Mouse (Mus musculus) embryonic fibroblast, embryonic 13.5 days (primary cell): ENCODE data around the gene E130308A19Rik. TPM values are rescaled to one million over a fixed set of nuclear protein-coding genes. Genes with fewer than 3 reads are reported as not detected.

Source experiments
- H3K27ac ChIP-seq: 2 replicates; pipeline ENCODE4 v1.5.1; 2012; ENCODE audit warnings: low read length, control low read depth, inconsistent platforms; ENCODE audit not compliant: insufficient read depth
- H3K4me1 ChIP-seq: 2 replicates; pipeline ENCODE4 v1.6.1; 2011; ENCODE audit warnings: low read length; ENCODE audit not compliant: control insufficient read depth, insufficient read depth
- H3K4me3 ChIP-seq: 2 replicates; pipeline ENCODE4 v1.5.1; 2011; ENCODE audit warnings: mild to moderate bottlenecking, control low read depth, low read length; ENCODE audit not compliant: insufficient read depth
- CTCF ChIP-seq: IDR thresholded peaks from 2 replicates; pipeline ENCODE4 v1.5.1; 2011; ENCODE audit warnings: mild to moderate bottlenecking, control low read depth, low read length, moderate library complexity, borderline replicate concordance; ENCODE audit not compliant: insufficient read depth
- POLR2A ChIP-seq: IDR thresholded peaks from 2 replicates; pipeline ENCODE4 v1.6.1; 2011; ENCODE audit warnings: low read depth, mild to moderate bottlenecking, control low read depth, low read length, moderate library complexity
- polyA plus RNA-seq: library from polyadenylated mRNA; stranded (reverse); fragments of >200 nt; gene quantifications from 2 replicates; pipeline ENCODE4 v1.2.4, GENCODE M21; 2011; ENCODE audit warnings: low read depth; ENCODE audit not compliant: missing spikeins, insufficient read length

The E130308A19Rik gene
- polyA plus RNA-seq, 1 experiment = 12.5 TPM

DNA sequence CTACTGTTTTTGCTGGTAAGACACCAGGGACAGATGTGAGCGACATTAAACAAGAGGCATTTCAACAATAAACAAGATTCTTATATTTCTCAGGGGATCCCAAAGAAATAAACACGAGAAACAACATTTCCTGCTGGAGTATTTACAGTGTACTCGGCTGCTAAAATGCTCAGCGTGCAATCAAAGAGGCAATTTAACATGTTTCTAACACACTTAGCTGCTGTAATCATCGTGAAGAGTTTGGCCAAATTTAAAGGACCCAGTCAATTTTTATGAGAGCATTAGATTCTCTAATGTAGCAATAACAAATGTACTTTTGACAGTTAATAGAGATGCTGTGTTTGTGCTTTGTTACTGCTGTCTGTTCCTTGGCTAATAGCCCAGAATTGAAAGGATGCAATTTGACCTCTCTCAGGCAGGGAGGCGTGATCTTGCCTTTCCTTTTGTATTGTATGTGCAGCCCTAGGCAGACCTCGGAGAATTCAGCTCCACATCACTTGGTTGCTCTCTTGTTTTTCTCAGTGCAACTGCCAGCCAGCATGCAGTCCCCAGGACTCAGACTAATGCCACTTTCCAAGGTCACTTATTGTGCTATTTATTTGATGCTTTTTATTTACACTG, 139.5 kb downstream of the E130308A19Rik start:
- Histone ChIP-seq H3K27ac (no peak overlapping the region), H3K4me3 (no peak overlapping the region), H3K4me1 (peaks cover 6% of the 10 kb centered on the region)
- TF ChIP-seq CTCF = no peak
- no peak for TF ChIP-seq POLR2A

DNA sequence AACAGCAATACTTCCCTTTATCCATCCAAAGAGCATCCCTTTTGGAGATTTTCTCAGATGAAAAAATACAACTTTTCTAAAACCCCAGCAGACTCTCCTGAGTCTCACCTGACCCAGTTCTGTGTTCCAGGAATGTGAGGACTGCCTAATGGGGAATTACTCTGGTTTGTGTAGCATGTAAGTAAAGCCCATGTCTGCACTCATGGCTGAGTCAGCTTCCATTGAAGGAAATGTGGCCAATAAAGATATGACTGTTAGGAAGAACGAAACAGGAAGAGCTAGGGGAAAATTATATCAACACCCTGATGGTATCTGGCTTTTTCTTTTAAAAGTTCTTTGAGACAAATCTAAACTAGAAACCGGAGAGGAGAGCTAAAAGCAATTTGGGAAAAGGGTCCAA, 141.7 kb downstream of the E130308A19Rik start:
- Histone ChIP-seq H3K4me1 (peaks cover 4% of the 10 kb centered on the region), H3K27ac (no peak overlapping the region; the same call in 1 of the 2 replicates), H3K4me3 (no peak overlapping the region)
- TF ChIP-seq CTCF = no peak
- TF ChIP-seq POLR2A = no peak

GRCm38 (mm10) chr4:59772171-59772879, 146.3 kb downstream of the E130308A19Rik start:
- H3K4me1 ChIP-seq = no peaks in the 10 kb centered on the region
- no peak for TF ChIP-seq POLR2A
- no peak for TF ChIP-seq CTCF
- H3K27ac ChIP-seq = no peak overlapping the region
- H3K4me3 ChIP-seq = no peak overlapping the region

DNA sequence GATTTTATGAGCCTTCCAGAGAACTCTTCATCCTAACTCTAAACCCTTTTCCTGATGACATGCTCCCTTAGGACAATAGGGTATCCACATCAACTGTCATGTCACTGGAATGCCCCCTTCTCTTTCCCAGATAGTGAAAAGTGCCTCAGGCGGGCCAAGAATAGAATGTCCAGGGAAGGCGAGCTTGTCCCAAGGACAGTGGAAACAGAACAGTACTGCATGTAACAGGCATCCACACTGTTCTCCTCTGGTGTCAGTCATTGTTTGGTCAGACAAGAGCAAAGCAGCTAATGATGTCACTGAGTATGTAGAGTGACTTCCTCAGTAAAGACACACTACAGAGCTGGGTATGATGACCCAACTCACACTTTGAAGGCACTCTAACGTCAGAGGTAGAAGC, 151.8 kb downstream of the E130308A19Rik start:
- TF ChIP-seq CTCF (no peak), POLR2A (no peak)
- no peak overlapping the region for H3K27ac ChIP-seq
- no peak overlapping the region for H3K4me3 ChIP-seq
- no peaks in the 10 kb centered on the region; the same call in 1 of the 2 replicates for H3K4me1 ChIP-seq

GRCm38 (mm10) chr4:59780568-59780967, 154.6 kb downstream of the E130308A19Rik start:
- no peak for TF ChIP-seq POLR2A
- TF ChIP-seq CTCF = no peak
- no peaks in the 10 kb centered on the region; the same call in 1 of the 2 replicates for H3K4me1 ChIP-seq
- no peak overlapping the region for H3K27ac ChIP-seq
- no peak overlapping the region for H3K4me3 ChIP-seq

DNA sequence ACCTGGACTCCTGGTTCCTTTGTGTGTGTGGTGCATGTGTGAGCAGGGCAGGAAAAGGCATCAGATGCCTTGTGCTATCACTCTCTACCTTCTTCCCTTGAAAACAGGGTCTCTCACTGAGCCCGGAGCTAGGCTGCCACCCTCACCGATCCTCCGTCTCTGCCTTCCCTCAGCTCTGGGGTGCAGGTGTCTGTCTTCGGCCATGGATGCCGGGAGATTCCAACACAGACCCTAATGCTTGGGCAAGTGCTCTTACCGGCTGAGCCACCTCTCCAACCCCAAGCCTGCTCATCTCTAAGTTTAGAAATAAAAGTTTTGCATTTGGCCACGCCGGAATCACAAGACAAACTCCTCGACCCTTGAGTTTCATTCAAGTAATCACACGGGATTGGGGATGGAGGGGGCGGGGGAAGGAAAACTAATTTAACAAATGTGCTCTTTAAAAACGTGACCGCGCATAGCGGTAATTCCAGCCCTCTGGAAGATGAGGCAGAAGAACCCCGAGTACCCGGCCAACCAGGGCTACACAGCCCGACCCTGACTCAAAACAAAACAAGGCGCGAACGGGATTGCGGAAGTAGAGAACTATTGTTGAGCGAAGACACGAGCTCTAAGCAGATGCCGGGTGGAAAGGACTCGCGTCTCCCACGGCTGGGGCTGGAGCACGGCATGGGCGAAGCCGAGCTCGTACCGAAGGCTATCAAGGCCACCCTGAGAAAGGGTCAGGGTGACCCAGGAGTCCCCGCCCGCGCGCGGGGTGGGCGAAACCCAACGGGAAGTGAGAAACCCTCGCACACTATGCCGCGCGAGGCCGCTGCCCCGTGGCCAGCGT, 157.1 kb downstream of the E130308A19Rik start:
- no peak overlapping the region for H3K27ac ChIP-seq
- H3K4me1 ChIP-seq = no peaks in the 10 kb centered on the region; the same call in 1 of the 2 replicates
- TF ChIP-seq POLR2A (no peak), CTCF (no peak)
- peak overlapping the region; percentile 94 for H3K4me3 ChIP-seq

DNA sequence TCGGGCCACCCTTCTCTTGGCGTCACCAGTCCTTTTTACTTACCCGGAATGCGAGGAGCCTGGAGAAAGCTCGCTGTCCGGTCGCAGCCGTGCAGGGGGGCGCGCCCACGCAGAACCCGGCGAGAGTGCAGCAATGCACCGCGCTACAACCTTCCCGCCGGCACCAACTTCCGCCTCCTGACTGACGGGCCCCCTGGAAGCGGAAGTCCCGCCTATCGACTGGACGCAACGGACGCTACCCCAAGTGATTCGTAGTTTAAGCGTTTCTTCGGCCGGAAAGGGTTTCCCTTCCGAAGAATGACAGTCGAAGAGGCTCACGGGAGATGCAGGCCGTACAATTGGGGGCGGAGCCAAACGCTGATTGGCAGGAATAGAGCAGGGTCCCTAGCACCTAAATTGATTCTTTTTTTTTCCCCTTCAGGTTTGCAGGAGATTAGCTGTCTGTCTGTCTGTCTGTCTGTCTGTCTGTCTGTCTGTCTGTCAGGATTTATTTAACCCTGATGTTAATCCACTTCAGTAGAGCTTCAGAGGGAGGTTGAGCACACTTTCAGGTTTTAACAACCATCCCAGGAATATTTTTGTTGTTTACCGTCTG, 157.8 kb downstream of the E130308A19Rik start:
- Histone ChIP-seq H3K27ac (no peak overlapping the region), H3K4me1 (no peaks in the 10 kb centered on the region; the same call in 1 of the 2 replicates), H3K4me3 (peak overlapping the region; percentile 94)
- TF ChIP-seq POLR2A = peak; percentile 57
- no peak for TF ChIP-seq CTCF

DNA sequence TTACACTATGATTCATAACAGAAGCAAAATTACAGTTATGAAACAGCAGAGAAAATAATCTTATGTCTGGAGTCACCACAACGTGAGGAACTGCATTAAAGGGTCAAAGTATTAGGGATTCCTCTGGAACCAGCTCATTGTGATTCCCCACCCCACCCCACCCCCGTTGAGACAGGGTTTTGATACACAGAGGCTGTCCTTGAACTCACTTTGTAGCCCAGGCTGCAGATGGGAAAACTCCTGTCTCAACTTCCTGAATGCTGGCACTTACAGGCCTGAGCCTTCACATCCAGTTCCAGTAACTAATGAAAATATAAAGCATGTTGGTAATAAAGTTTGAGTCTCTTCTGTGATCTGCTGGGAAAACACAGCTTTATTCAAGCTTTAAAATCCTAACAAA, 159.4 kb downstream of the E130308A19Rik start:
- no peak overlapping the region for H3K27ac ChIP-seq
- H3K4me3 ChIP-seq = no peak overlapping the region
- no peaks in the 10 kb centered on the region; the same call in 1 of the 2 replicates for H3K4me1 ChIP-seq
- TF ChIP-seq POLR2A (no peak), CTCF (no peak)

- Histone ChIP-seq H3K4me3 (no peak overlapping the region), H3K4me1 (no peaks in the 10 kb centered on the region; the same call in 1 of the 2 replicates), H3K27ac (no peak overlapping the region)
- TF ChIP-seq POLR2A (no peak), CTCF (peak; percentile 93)
These were observed 160.7 kb downstream of the E130308A19Rik start for GRCm38 (mm10) chr4:59786661-59787060.

GRCm38 (mm10) chr4:59787126-59787525, 161.1 kb downstream of the E130308A19Rik start:
- TF ChIP-seq CTCF (no peak), POLR2A (no peak)

More at GRCm38 (mm10) chr4:59787126-59787525, 161.1 kb downstream of the E130308A19Rik start:
- Histone ChIP-seq H3K4me1 (no peaks in the 10 kb centered on the region), H3K27ac (no peak overlapping the region), H3K4me3 (no peak overlapping the region)
